Mouse (Mus musculus) megakaryocyte, adult 5-6 weeks (primary cell): ENCODE measurements around the gene Gm20219. TPM values are rescaled to one million over a fixed set of nuclear protein-coding genes. Genes with fewer than 3 reads are reported as not detected.
"Not testable (repeated sequence)": the region's sequence is repeated elsewhere in the genome, so short reads cannot be mapped to it uniquely, and the experiment has no call there.

Experiments used
- ATAC-seq: 2 replicates; pipeline ENCODE4 v1.8.0; 2016; ENCODE audit warnings: mild to moderate bottlenecking, inconsistent platforms; ENCODE audit not compliant: poor library complexity, severe bottlenecking
- total RNA-seq, 2 experiments: library from RNA; stranded (forward) in 1 of 2; stranded (reverse) in 1 of 2; fragments of 153-499, 151-499 nt in 1 of 2; fragments of 221-1000, 200-1000 nt in 1 of 2; gene quantifications; 2 replicates each; pipeline versions ENCODE4 v1.2.3 to v1.2.4; 2015 to 2017

The Gm20219 gene
- total RNA-seq, 2 experiments from 2014 or later: 0.44 to 0.71 TPM

- ATAC-seq: no peak
These were observed 39.3 kb downstream of the Gm20219 start for GRCm38 (mm10) chr17:56514916-56515315.

GRCm38 (mm10) chr17:56514330-56514729 lies 39.9 kb downstream of the Gm20219 start:
- ATAC-seq: no peak

GRCm38 (mm10) chr17:56512310-56512709 lies 41.9 kb downstream of the Gm20219 start, which contains the start of gene Znrf4:
Gene Znrf4, minus strand, starts transcription at chr17:56512431.
- no peak for ATAC-seq

GRCm38 (mm10) chr17:56511707-56512090 lies 42.5 kb downstream of the Gm20219 start:
- ATAC-seq: no peak

GRCm38 (mm10) chr17:56510970-56511706 lies 43.0 kb downstream of the Gm20219 start:
- ATAC-seq: no peak

GRCm38 (mm10) chr17:56510473-56510969 lies 43.7 kb downstream of the Gm20219 start:
- no peak for ATAC-seq

GRCm38 (mm10) chr17:56509707-56510472 lies 44.3 kb downstream of the Gm20219 start:
- ATAC-seq: no peak

GRCm38 (mm10) chr17:56509021-56509640 lies 45.1 kb downstream of the Gm20219 start:
- ATAC-seq: no peak

GRCm38 (mm10) chr17:56507161-56508068 lies 46.8 kb downstream of the Gm20219 start:
- peak; percentile 95 for ATAC-seq

- ATAC-seq: no peak
These were observed 47.6 kb downstream of the Gm20219 start for GRCm38 (mm10) chr17:56506417-56507065.

GRCm38 (mm10) chr17:56505401-56505800 lies 48.8 kb downstream of the Gm20219 start:
- no peak for ATAC-seq

GRCm38 (mm10) chr17:56502526-56502925 lies 51.7 kb downstream of the Gm20219 start:
- ATAC-seq: no peak

GRCm38 (mm10) chr17:56501635-56502400 lies 52.4 kb downstream of the Gm20219 start:
- ATAC-seq: not testable (repeated sequence)

Other genes starting within 250 kb of the Gm20219 start
- gene Kdm4b, start 228.3 kb downstream of the Gm20219 start, total RNA-seq (2015): 8.0 and 10.8 TPM in 2 replicates
- 6.7 and 7.1 TPM in 2 replicates for gene Kdm4b, start 228.3 kb downstream of the Gm20219 start, total RNA-seq (2017)
- gene Ptprs, start 77.9 kb downstream of the Gm20219 start, total RNA-seq (2015): 18.1 and 18.6 TPM in 2 replicates
- gene Ptprs, start 77.9 kb downstream of the Gm20219 start, total RNA-seq (2017): 17.3 and 52.6 TPM in 2 replicates
- not detected in 2 replicates for gene Znrf4, start 42.0 kb downstream of the Gm20219 start, total RNA-seq (2015)
- not detected in 2 replicates for gene Znrf4, start 42.0 kb downstream of the Gm20219 start, total RNA-seq (2017)
- gene Safb2, start 30.2 kb upstream of the Gm20219 start, total RNA-seq (2015): 54.5 and 68.8 TPM in 2 replicates
- 78.1 and 92.6 TPM in 2 replicates for gene Safb2, start 30.2 kb upstream of the Gm20219 start, total RNA-seq (2017)
- 53.5 and 59.6 TPM in 2 replicates for gene Safb, start 30.4 kb upstream of the Gm20219 start, total RNA-seq (2015)
- 65.8 and 76.1 TPM in 2 replicates for gene Safb, start 30.4 kb upstream of the Gm20219 start, total RNA-seq (2017)
- 43.6 and 52.6 TPM in 2 replicates for gene 2410015M20Rik, start 55.4 kb upstream of the Gm20219 start, total RNA-seq (2015)
- 48.3 and 64.2 TPM in 2 replicates for gene 2410015M20Rik, start 55.4 kb upstream of the Gm20219 start, total RNA-seq (2017)
- gene Rpl36, start 59.0 kb upstream of the Gm20219 start, total RNA-seq (2015): 757 and 782 TPM in 2 replicates
- gene Rpl36, start 59.0 kb upstream of the Gm20219 start, total RNA-seq (2017): 1,133 and 1,354 TPM in 2 replicates
- gene Lonp1, start 72.5 kb upstream of the Gm20219 start, total RNA-seq (2015): 9.1 TPM in 2 replicates
- 19.5 and 23.4 TPM in 2 replicates for gene Lonp1, start 72.5 kb upstream of the Gm20219 start, total RNA-seq (2017)
- 0.18 TPM in 1 of 2 replicates, not detected in the other for gene Catsperd, start 73.8 kb upstream of the Gm20219 start, total RNA-seq (2015)
- not detected in 2 replicates for gene Catsperd, start 73.8 kb upstream of the Gm20219 start, total RNA-seq (2017)
- gene Ranbp3, start 118.9 kb upstream of the Gm20219 start, total RNA-seq (2015): 20.2 and 25.0 TPM in 2 replicates
- gene Ranbp3, start 118.9 kb upstream of the Gm20219 start, total RNA-seq (2017): 52.9 and 60.9 TPM in 2 replicates
- 108 and 113 TPM in 2 replicates for gene Ndufa11, start 163.4 kb upstream of the Gm20219 start, total RNA-seq (2015)
- 77.8 and 92.8 TPM in 2 replicates for gene Ndufa11, start 163.4 kb upstream of the Gm20219 start, total RNA-seq (2017)
- gene Vmac, start 163.6 kb upstream of the Gm20219 start, total RNA-seq (2015): 3.6 and 4.1 TPM in 2 replicates
- 2.7 and 2.8 TPM in 2 replicates for gene Vmac, start 163.6 kb upstream of the Gm20219 start, total RNA-seq (2017)
- gene Nrtn, start 203.1 kb upstream of the Gm20219 start, total RNA-seq (2015): not detected in 2 replicates
- gene Nrtn, start 203.1 kb upstream of the Gm20219 start, total RNA-seq (2017): not detected in 2 replicates
- gene Dus3l, start 210.4 kb upstream of the Gm20219 start, total RNA-seq (2015): 8.4 and 8.7 TPM in 2 replicates
- 10.5 and 14.6 TPM in 2 replicates for gene Dus3l, start 210.4 kb upstream of the Gm20219 start, total RNA-seq (2017)
- 0.32 and 0.85 TPM in 2 replicates for gene Prr22, start 215.9 kb upstream of the Gm20219 start, total RNA-seq (2015)
- not detected in 2 replicates for gene Prr22, start 215.9 kb upstream of the Gm20219 start, total RNA-seq (2017)